Mouse (Mus musculus) retina, postnatal 7 days (tissue): Measurements from ENCODE around the gene Nfic.

Experiments used
- DNase-seq: peaks from one replicate; pipeline ENCODE4 v3.0.0-alpha.2; 2012; ENCODE audit warnings: low read depth, low spot score

Nfic gene

DNA sequence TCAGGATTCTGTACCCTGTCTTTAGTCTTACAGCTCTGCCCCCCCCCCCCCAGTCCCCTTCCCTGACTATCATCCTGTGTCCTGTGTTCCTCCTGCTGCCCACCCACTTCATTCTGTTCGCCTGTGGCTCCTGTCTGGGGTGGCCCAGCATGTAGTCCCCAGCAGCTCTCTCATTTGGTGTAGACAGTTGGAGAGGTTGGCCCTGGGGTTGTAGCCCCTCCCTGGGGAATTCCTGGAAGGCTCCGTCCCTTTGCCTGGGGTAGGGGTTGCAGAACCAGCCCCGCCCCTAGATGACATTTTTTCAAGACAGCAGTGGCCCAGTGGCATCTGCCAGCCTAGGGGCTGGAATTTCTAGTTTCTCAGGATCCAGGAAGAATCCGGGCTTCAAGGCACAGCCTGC lies 97.2 kb downstream of the Nfic start:
- DNase-seq, result no peak

GRCm38 (mm10) chr10:81356991-81357844 lies 98.2 kb downstream of the Nfic start, which contains the start of gene Mfsd12:
Gene Mfsd12 (plus strand): TSS chr10:81357491.
- DNase-seq, result peak; percentile 76

GRCm38 (mm10) chr10:81356352-81356990 lies 99.0 kb downstream of the Nfic start:
- DNase-seq, result no peak

GRCm38 (mm10) chr10:81355533-81355932 lies 99.9 kb downstream of the Nfic start:
- DNase-seq, result no peak

- DNase-seq, result no peak
Observed at GRCm38 (mm10) chr10:81354738-81355477, 100.5 kb downstream of the Nfic start.

DNA sequence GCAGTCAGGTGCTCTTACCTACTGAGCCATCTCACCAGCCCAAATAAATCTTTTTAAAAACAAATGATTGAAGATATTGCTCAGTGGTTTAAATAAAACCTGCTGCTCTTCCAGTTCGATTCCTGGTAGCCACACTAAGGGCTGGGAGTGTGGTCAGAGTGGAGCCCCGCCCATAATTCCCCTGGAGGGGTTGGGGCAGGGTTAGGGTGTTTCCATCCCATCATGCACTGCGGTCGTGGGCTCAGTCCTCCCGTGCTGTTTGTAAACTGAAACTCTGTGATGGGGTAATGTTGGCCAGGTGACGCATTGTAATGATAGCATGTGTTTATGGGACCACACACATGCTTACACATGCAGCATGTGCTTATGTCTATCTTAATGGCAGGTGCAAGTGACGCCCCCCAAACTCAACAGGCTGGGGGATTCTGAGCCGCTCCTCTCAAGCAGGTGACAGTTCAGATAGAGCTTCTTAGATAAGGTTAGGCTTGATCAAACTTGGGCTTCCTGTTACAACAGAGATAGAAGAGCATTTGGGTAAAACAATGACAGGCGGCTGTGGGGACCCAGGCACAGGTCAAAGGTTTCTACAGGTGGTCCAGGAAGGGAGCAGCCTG lies 103.7 kb downstream of the Nfic start:
- DNase-seq, result no peak

GRCm38 (mm10) chr10:81350351-81351063 lies 104.9 kb downstream of the Nfic start, which contains the start of gene Hmg20b:
Gene Hmg20b (minus strand): TSS chr10:81350480.
- DNase-seq, result peak; percentile 97

DNA sequence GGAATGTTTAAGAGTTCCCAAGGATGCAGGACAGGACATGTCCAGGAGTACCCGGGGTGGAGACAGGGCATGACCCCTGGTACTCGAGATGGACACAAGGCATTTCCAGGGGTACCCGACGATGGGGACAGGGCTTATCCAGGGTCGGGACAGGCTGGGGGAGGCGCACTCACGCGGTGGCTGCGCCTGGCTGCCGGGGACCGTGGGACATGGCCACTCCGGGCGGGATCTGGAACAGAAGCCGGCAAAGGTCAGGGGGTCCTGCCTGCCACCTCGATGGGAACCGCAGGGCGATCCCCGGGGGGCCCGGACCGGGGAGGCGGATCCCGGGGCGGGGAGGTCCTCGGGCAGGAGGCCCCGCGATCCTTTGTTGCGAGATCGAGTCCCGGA lies 105.5 kb downstream of the Nfic start:
- no peak for DNase-seq

DNA sequence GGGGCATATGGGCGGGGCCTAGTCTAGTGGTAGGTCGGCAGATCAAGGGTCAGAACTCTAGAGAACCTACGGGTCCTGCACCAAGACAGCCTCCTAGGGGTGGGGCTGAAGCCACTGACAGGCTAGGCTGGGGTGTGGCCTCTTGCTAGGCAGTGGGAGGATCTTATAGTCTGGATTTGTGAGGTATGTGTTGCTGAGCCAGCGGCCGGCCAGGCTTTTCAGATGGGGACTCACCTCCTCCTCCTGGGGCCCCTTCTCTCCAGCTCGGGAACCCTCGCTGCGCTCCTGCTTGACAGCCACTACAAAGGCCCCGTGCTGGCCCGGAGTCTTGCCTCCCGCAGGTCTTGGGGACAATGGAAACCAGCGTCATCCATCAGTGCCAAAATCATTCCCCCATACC lies 106.3 kb downstream of the Nfic start:
- no peak for DNase-seq

DNA sequence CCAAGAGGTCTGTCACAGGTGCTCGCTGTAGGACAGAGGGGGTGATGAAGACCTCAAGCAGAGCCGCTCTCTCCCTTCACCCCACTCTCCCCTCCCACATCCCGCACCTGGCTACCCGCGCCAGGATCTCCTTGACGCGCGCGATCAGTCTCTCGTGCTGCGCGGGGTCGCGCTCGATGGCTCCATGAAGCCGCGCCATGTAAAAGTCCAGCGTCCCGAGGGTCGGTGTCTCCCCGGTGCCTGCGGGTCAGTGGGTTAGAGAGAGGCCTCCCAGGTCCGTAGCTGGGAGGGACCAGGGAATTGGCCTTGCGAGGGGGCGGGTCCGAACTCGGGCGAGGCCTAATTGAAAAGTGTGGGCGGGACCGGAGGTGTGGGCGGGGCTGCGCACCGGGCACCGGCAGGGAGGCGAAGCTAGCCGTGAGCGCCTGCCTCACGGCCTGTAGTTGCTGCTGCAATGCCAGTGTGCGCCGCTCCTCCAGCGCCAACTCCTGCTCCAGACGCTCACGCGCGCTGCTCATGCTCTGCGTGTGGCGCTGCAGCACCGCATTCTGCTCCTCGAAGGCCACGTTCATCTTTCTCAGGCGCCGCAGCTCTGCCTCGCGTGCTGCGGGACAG lies 108.9 kb downstream of the Nfic start:
- DNase-seq, result peak; percentile 42
